Comparison of ENCODE assay signal across 7 mouse cellular contexts in the genomic region with DNA sequence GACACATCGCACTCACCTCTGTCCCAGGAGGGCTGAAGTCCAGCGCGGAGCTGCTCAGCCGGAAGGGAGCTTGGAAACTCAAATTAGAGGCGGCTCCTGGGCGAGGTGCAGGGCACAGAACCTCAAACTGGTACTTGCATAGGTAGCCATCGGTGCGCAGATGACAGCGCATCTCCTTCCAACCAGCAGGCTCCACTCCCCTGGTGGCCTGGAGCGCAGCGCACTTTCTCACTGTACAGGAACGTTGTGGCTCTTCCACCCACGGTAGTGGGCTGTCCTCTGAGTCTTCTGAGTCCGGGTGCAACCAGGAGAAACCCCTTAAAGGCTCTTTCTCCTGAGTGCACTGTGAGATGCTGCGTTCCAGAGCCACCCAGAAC. TPM values are rescaled to one million over a fixed set of nuclear protein-coding genes. Genes with fewer than 3 reads are reported as not detected.
DNase-seq lines count a peak whose midpoint lies in the region; ATAC-seq lines count a peak whose summit lies in the region.

No protein-coding gene starts in this region.

- H3K4me3 ChIP-seq in forebrain, embryonic 11.5 days (ENCODE audit: low read depth, low read length): peak overlapping the region; percentile 20
- H3K4me3 ChIP-seq in hindbrain, embryonic 10.5 days: peak overlapping the region; percentile 58
- peak overlapping the region; percentile 48 for H3K4me3 ChIP-seq in limb, embryonic 15.5 days
- peak overlapping the region; percentile 40 for H3K4me3 ChIP-seq in neural tube, embryonic 13.5 days

- peak; percentile 65 for ATAC-seq in forebrain, embryonic 11.5 days (replicated peaks; ENCODE audit: low FRiP score)
- peak; percentile 32 for ATAC-seq in limb, embryonic 15.5 days (ENCODE audit: insufficient number of reproducible peaks, low FRiP score, low TSS enrichment, low read depth)
- no peak for ATAC-seq in neural tube, embryonic 13.5 days (ENCODE audit: low read depth)

- H3K4me1 ChIP-seq in forebrain, embryonic 11.5 days (replicated peaks; ENCODE audit: control insufficient read depth, insufficient read depth, low read length): 0 out of 2 replicates have a peak, but pooled peaks cover 4% of the 10 kb centered on the region
- peaks cover 16% of the 10 kb centered on the region for H3K4me1 ChIP-seq in hindbrain, embryonic 10.5 days (replicated peaks)
- peaks cover 14% of the 10 kb centered on the region for H3K4me1 ChIP-seq in limb, embryonic 15.5 days
- peaks cover 15% of the 10 kb centered on the region for H3K4me1 ChIP-seq in neural tube, embryonic 13.5 days (replicated peaks)

- H3K27ac ChIP-seq in forebrain, embryonic 11.5 days (ENCODE audit: low read depth, low read length): 0 out of 2 replicates have a peak overlapping the region, but pooled peaks have one; percentile 12
- H3K27ac ChIP-seq in hindbrain, embryonic 10.5 days: peak overlapping the region; percentile 86
- peak overlapping the region; percentile 92 for H3K27ac ChIP-seq in limb, embryonic 15.5 days
- H3K27ac ChIP-seq in neural tube, embryonic 13.5 days (replicated peaks): peak overlapping the region; percentile 73

- WGBS in forebrain, embryonic 11.5 days: 3% methylated on average over 15 of the region's 15 CpGs
- whole genome bisulfite sequencing in hindbrain, embryonic 10.5 days: 8% methylated on average over 15 of the region's 15 CpGs
- WGBS in limb, embryonic 15.5 days: 5% methylated on average over 15 of the region's 15 CpGs
- 8% methylated on average over 15 of the region's 15 CpGs for WGBS in neural tube, embryonic 13.5 days

- no peaks in the 10 kb centered on the region for H3K36me3 ChIP-seq in forebrain, embryonic 11.5 days (ENCODE audit: control insufficient read depth, insufficient read depth, low read length)
- H3K36me3 ChIP-seq in hindbrain, embryonic 10.5 days: no peaks in the 10 kb centered on the region
- no peaks in the 10 kb centered on the region for H3K36me3 ChIP-seq in limb, embryonic 15.5 days
- no peaks in the 10 kb centered on the region for H3K36me3 ChIP-seq in neural tube, embryonic 13.5 days

- H3K4me2 ChIP-seq in forebrain, embryonic 11.5 days (ENCODE audit: low read depth, low read length, severe bottlenecking): peak overlapping the region; percentile 46
- peak overlapping the region; percentile 63 for H3K4me2 ChIP-seq in limb, embryonic 15.5 days
- H3K4me2 ChIP-seq in neural tube, embryonic 13.5 days: peak overlapping the region; percentile 72

- peak; percentile 35 for DNase-seq in right cerebral cortex, adult 18-20 months
- no peak for DNase-seq in right cerebral cortex, postnatal 25 days
- DNase-seq in forebrain, embryonic 11.5 days (ENCODE audit: low spot score): peak; percentile 62
- DNase-seq in hindbrain, embryonic 10.5 days (ENCODE audit: low spot score): no peak
- DNase-seq in adrenal gland, adult 2 months: no peak

- no peaks in the 10 kb centered on the region for H3K9me3 ChIP-seq in forebrain, embryonic 11.5 days (ENCODE audit: control insufficient read depth, low read length)
- H3K9me3 ChIP-seq in hindbrain, embryonic 10.5 days: no peaks in the 10 kb centered on the region
- no peaks in the 10 kb centered on the region for H3K9me3 ChIP-seq in limb, embryonic 15.5 days
- H3K9me3 ChIP-seq in neural tube, embryonic 13.5 days: no peaks in the 10 kb centered on the region

- peaks cover 4% of the 10 kb centered on the region; the same call in 1 of the 2 replicates for H3K27me3 ChIP-seq in forebrain, embryonic 11.5 days (ENCODE audit: control insufficient read depth, insufficient read depth, low read length)
- H3K27me3 ChIP-seq in hindbrain, embryonic 10.5 days (ENCODE audit: insufficient read depth, poor library complexity, severe bottlenecking): peaks cover 13% of the 10 kb centered on the region
- H3K27me3 ChIP-seq in limb, embryonic 15.5 days: no peaks in the 10 kb centered on the region
- peaks cover 8% of the 10 kb centered on the region for H3K27me3 ChIP-seq in neural tube, embryonic 13.5 days

- peak overlapping the region; percentile 49 for H3K9ac ChIP-seq in forebrain, embryonic 11.5 days (ENCODE audit: low read length)
- peak overlapping the region; percentile 41 for H3K9ac ChIP-seq in limb, embryonic 15.5 days
- H3K9ac ChIP-seq in neural tube, embryonic 13.5 days: peak overlapping the region; percentile 68

RNA-seq across cellular contexts. Expression of a gene that starts 0.9 kb away (rescaled TPM):
- 5.3 and 7.3 TPM in 2 replicates for polyA plus RNA-seq in forebrain, embryonic 11.5 days (2014; fragmentation: Nextera tagmentation; extraction: Ambion mirVana)
- 5.6 and 5.7 TPM in 2 replicates for polyA plus RNA-seq in hindbrain, embryonic 10.5 days (2016; fragmentation: Nextera tagmentation; extraction: Ambion mirVana)
- polyA plus RNA-seq in limb, embryonic 15.5 days (2015; fragmentation: Nextera tagmentation; extraction: Ambion mirVana): 20.5 and 22.1 TPM in 2 replicates
- 6.7 and 7.2 TPM in 2 replicates for polyA plus RNA-seq in neural tube, embryonic 13.5 days (2015; fragmentation: Nextera tagmentation; extraction: Ambion mirVana)
- total RNA-seq in adrenal gland, adult 2 months (2021): 10 to 100 TPM in 1 of 2 experiments, 1 to 10 TPM in 1; 4.8 to 12.4 TPM
- polyA plus RNA-seq in adrenal gland, adult 2 months (2012; rRNA removed): 2.6 and 3.5 TPM in 2 replicates

RNA-seq across cellular contexts. Expression of a gene that starts 56.6 kb away (rescaled TPM):
- polyA plus RNA-seq in forebrain, embryonic 11.5 days (2014; fragmentation: Nextera tagmentation; extraction: Ambion mirVana): not detected in 2 replicates
- polyA plus RNA-seq in hindbrain, embryonic 10.5 days (2016; fragmentation: Nextera tagmentation; extraction: Ambion mirVana): 0.44 and 0.54 TPM in 2 replicates
- 2.0 and 2.7 TPM in 2 replicates for polyA plus RNA-seq in limb, embryonic 15.5 days (2015; fragmentation: Nextera tagmentation; extraction: Ambion mirVana)
- polyA plus RNA-seq in neural tube, embryonic 13.5 days (2015; fragmentation: Nextera tagmentation; extraction: Ambion mirVana): 9.5 and 9.6 TPM in 2 replicates
- total RNA-seq in adrenal gland, adult 2 months (2021): not detected
- polyA plus RNA-seq in adrenal gland, adult 2 months (2012; rRNA removed): 0.11 and 0.13 TPM in 2 replicates

Comparison
In these comparisons a context has a peak if more than half of its experiments do, and no peak if none do; other contexts are left out.
1. DNase-seq: peak in right cerebral cortex, adult 18-20 months (single experiment) and forebrain, embryonic 11.5 days (single experiment); none in right cerebral cortex, postnatal 25 days (single experiment), hindbrain, embryonic 10.5 days (single experiment) and adrenal gland, adult 2 months (single experiment).
2. H3K27ac ChIP-seq: peak in every context shown above with its lines; median percentile 92 in limb, embryonic 15.5 days; 86 in hindbrain, embryonic 10.5 days; 73 in neural tube, embryonic 13.5 days; 12 in forebrain, embryonic 11.5 days.
3. Peak in every context shown above with its lines, with median percentiles within 50 percentile points of each other: H3K4me2 ChIP-seq, H3K4me3 ChIP-seq and H3K9ac ChIP-seq.